Mouse (Mus musculus) myocyte (in vitro differentiated cells): Measurements from ENCODE around the gene Ntsr1.

Source experiments
- E2F4 ChIP-seq: IDR thresholded peaks from one replicate; pipeline ENCODE4 v1.6.1; 2011; ENCODE audit warnings: mild to moderate bottlenecking, control low read depth, moderate library complexity; ENCODE audit not compliant: insufficient read depth
- MAX ChIP-seq: IDR thresholded peaks from one replicate; pipeline ENCODE4 v1.6.1; 2011; ENCODE audit warnings: low read depth, mild to moderate bottlenecking, control low read depth
- MYOG ChIP-seq, 3 experiments: IDR thresholded peaks; one replicate each; pipeline ENCODE4 v1.6.1; 2011; ENCODE audit warnings: control low read depth in 2 of 3, low read depth in 2 of 3, mild to moderate bottlenecking in 2 of 3; ENCODE audit not compliant: insufficient read length in 2 of 3, control insufficient read depth in 1 of 3, insufficient read depth in 1 of 3
- POLR2A ChIP-seq: IDR thresholded peaks from one replicate; pipeline ENCODE4 v1.6.1; 2011; ENCODE audit warnings: low read depth, mild to moderate bottlenecking, control low read depth, moderate library complexity; ENCODE audit not compliant: insufficient read length
- POLR2AphosphoS2 ChIP-seq: IDR thresholded peaks from one replicate; pipeline ENCODE4 v1.6.1; 2011; ENCODE audit warnings: low read depth, control low read depth; ENCODE audit not compliant: insufficient read length
- TCF12 ChIP-seq: IDR thresholded peaks from one replicate; pipeline ENCODE4 v1.6.1; 2011; ENCODE audit warnings: mild to moderate bottlenecking, control low read depth; ENCODE audit not compliant: poor library complexity, insufficient read depth, severe bottlenecking
- TCF3 ChIP-seq: IDR thresholded peaks from one replicate; pipeline ENCODE4 v1.6.1; 2011; ENCODE audit warnings: low read depth, control low read depth; ENCODE audit not compliant: insufficient read length
- USF1 ChIP-seq: IDR thresholded peaks from one replicate; pipeline ENCODE4 v1.6.1; 2011; ENCODE audit warnings: low read depth, mild to moderate bottlenecking, control low read depth, moderate library complexity

DNA sequence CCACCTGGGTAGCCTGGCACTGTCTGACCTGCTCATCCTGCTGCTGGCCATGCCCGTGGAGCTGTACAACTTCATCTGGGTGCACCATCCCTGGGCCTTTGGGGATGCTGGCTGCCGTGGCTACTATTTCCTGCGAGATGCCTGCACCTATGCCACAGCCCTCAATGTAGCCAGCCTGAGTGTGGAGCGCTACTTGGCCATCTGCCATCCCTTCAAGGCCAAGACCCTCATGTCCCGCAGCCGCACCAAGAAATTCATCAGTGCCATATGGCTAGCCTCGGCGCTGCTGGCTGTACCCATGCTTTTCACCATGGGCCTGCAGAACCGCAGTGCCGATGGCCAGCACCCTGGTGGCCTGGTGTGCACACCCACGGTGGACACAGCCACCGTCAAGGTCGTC is 950 bp downstream of the Ntsr1 start:
- TF ChIP-seq MAX (no peak), TCF3 (no peak), TCF12 (no peak), POLR2A (no peak), USF1 (no peak), POLR2AphosphoS2 (no peak), E2F4 (no peak), MYOG (IDR thresholded peaks at IDR 0.05; ENCODE audit: control insufficient read depth in 1 of 3, insufficient read depth in 1 of 3, insufficient read length in 2 of 3, low read depth in 2 of 3) (no peak)
